Mouse (Mus musculus) gastrocnemius, postnatal 10 days (tissue): ENCODE results near the gene Fgd5. TPM values are rescaled to one million over a fixed set of nuclear protein-coding genes. Genes with fewer than 3 reads are reported as not detected.

Experiments used
- DNase-seq: peaks from one replicate; pipeline ENCODE4 v3.0.0; 2021; ENCODE audit warnings: mixed read lengths
- total RNA-seq, 2 experiments: library from RNA; stranded (reverse); gene quantifications; 2 replicates each; pipeline ENCODE4 v1.2.3; 2021

Fgd5 gene
- total RNA-seq, 2 experiments from 2014 or later, result 12.7 to 16.1 TPM

- no peak for DNase-seq
These were observed 26.1 kb downstream of the Fgd5 start for GRCm38 (mm10) chr6:92004806-92005205.

GRCm38 (mm10) chr6:92010895-92011294 is 32.2 kb downstream of the Fgd5 start:
- no peak for DNase-seq

GRCm38 (mm10) chr6:92012413-92012812 is 33.7 kb downstream of the Fgd5 start:
- DNase-seq, result no peak

DNA sequence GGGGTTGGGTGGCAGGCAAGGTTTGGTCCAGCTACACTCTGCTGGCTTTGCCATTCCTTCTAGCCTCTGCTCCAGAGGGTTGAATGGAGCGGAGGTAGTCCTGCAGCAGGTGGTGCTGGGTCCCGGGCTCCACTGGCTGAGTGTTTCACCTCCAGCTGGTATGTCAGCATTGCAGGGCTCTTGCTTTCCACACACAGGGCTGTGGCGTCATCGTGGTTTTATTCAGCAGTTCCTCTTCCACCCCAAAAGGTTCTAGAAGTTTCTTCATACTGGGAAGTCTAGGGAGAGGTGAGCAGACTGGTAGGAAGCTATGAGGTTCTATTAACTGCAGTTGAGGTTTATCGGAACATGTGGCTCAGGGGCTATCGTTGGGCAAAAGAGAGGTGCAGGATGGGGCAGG is 34.4 kb downstream of the Fgd5 start:
- no peak for DNase-seq

- no peak for DNase-seq
These were observed 34.9 kb downstream of the Fgd5 start for GRCm38 (mm10) chr6:92013620-92014019.

- DNase-seq, result no peak
These were observed 36.3 kb downstream of the Fgd5 start for GRCm38 (mm10) chr6:92014936-92015335.

GRCm38 (mm10) chr6:92015848-92016247 is 37.2 kb downstream of the Fgd5 start:
- DNase-seq, result no peak

DNA sequence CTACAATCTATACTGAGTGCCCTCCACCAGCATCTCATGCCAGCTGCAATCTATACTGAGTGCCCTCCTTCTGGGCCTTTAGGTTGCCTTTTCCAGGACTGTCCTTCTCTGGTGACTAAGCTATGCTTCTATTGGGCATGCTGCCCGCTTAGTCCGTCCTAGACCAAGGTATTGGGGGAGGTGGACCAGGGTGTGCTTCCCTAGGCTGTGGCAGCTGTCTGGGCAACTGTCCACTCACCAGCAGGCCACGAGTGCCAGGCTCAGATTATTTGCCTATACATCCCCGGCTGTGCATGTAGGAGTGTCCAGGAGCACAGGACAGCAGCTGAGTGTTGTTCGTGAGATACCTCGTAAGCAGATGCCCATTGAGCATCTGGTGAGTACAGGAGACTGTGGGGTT is 38.1 kb downstream of the Fgd5 start:
- DNase-seq, result no peak

- DNase-seq, result no peak
These were observed 39.7 kb downstream of the Fgd5 start for GRCm38 (mm10) chr6:92018421-92018820.

GRCm38 (mm10) chr6:92021061-92021460 is 42.4 kb downstream of the Fgd5 start:
- peak; percentile 51 for DNase-seq

- DNase-seq, result no peak
These were observed 42.8 kb downstream of the Fgd5 start for GRCm38 (mm10) chr6:92021506-92021905.

DNA sequence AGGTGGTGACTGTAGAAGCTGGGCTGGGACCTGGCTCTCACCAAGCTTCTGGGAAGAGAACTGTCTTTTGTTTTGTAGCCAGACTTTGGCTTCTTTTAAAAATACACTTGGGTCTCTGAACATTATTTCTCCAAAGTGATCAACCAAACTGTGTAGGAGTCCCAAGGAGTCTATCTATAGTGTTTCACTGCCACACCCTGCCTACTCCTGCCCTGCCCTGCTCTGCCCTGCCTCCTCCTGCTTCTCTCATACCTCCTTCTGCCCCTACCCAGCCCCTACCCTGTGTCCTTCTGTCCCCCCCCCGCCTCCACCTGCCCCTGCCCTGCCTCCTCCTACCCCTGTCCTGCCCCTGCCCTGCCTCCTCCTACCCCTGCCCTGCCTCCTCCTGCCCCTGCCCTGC is 46.6 kb downstream of the Fgd5 start:
- DNase-seq, result no peak

DNA sequence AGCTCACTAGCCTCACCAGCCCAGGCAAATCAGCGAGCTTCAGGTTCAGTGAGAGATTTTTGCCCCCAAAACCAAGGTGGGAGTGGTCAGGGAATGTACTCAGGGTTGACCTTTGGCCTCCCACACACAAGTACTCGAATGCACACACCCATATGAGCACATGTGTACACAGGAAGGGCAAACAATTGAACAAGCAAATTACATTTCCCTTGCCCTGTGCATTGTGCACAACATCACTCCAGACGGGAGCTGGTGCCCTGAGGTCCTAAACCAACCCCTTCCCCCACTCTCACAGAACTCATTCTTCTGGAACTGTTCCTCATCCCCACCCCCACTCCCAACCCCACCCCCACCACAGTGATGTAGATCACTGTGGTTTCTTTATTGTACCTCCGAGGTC is 48.7 kb downstream of the Fgd5 start:
- no peak for DNase-seq

GRCm38 (mm10) chr6:92030646-92031045 is 52.0 kb downstream of the Fgd5 start:
- no peak for DNase-seq

DNA sequence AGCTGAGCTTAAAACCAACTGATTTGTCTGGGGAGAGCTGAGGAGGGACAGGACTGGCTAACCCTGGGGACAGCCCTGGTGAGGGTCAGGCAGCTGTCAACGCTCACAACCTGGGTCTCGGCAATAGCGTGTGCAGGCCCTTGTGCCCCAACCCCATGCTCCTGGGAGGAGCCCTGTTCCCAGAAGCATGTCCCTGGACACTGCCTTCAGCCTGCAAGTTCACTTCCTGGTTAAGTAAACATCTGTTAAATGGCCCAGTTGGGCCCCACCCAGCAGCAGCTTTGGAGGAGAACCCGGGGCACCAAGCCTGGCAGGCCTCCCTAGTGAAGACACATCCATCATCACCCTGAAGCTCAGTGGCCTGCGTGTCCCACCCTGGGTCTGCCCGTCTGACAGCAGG is 56.0 kb downstream of the Fgd5 start:
- no peak for DNase-seq

DNA sequence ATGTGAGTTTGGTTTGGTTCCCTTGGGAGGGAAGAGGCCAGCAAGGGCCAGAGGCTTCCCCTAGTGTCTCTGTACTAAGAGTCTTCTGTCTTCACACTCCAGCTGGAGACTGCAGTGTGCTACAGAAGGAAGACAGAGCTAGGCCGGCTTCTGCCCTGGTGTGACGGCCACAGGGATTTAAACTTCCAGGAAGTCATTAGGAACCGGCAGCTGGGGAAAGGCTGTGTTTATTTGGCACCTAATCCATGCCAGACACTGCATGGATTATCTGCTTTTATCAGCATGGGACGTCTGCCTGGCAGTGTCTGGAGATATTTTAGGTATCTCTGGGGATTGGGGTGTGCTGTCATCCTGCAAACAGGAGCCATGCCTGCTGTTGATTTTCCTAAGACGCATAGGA is 57.7 kb downstream of the Fgd5 start:
- DNase-seq, result no peak

- no peak for DNase-seq
These were observed 59.5 kb downstream of the Fgd5 start for GRCm38 (mm10) chr6:92038158-92038557.

GRCm38 (mm10) chr6:92041271-92041670 is 62.6 kb downstream of the Fgd5 start:
- no peak for DNase-seq

GRCm38 (mm10) chr6:92042055-92042454 is 63.4 kb downstream of the Fgd5 start:
- no peak for DNase-seq

DNA sequence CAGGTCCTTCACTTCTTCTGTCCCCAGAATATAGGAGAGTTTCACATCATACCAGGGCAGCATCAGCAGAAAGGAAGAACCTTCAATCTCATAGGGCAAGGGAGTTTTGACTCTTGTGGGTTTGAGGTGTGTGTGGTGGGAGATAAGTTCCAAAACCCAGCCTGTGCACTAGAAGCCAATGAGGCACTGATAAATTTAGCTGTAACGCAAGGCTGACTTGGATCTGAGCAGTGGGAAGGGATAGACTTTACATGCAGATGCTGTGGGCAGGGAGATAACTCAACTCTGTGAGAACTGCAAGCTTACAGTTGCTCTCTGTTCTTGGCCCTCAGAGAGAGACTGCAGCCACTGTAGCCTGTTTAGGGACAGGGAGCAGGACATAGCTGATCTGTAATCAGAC is 64.2 kb downstream of the Fgd5 start:
- no peak for DNase-seq

DNA sequence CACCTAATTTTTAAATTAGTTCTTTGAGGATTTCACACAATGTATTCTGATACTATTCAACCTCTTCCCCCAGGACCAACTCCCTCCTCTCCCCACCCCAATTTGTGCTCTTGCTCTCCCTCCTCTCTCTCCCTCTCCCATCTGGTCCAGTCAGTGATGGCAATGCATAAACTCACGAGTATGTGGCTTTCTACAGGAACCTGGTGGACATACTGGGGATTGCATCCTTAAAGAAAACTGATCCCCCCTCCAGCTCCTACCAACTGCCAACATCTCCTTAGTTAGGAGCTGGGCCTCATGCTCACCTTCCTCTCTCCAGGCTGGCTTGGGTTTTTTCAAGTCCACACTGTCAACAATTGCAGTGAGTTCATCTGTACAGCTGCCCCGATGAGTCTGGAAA is 79.1 kb downstream of the Fgd5 start:
- no peak for DNase-seq

DNA sequence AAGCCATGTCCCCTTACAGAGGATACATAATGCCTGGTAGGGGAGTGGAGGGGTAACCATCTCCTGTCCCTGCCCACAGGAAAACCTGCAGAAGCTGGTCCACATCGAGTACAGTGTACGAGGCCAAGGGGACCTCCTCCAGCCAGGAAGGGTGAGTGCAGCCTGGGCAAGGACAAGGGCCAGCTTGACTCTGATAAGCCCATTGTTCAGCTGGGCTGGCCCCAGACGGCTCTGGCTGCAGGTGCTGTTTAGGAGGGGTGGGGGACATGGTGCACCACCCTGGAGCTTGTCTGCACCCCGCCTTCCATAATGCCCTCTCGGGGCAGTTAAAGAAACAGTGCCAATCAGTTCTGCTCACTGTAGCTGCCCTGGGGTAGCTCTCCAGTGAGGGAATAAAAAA is 83.0 kb downstream of the Fgd5 start:
- no peak for DNase-seq

- DNase-seq, result no peak
These were observed 84.8 kb downstream of the Fgd5 start for GRCm38 (mm10) chr6:92063452-92063851.

DNA sequence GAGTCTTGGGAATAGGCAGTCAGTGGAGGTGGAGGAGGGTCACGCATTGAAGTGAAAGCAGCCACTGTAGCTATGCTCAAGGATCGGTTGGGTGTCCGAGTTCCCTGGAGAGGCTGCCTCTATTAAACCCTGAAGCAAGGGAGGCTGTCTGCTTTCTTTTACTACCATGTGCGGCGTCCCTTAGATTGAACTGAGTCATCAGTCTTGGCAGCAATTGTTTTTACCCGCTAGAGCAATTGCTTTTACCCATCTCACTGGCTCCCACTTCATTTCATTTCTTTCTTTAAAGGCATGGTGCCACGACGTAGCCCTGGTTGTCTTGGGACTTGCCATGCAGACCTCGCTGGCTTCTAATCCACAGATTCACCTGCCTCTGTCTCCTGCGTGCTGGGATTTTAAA is 85.4 kb downstream of the Fgd5 start:
- no peak for DNase-seq

DNA sequence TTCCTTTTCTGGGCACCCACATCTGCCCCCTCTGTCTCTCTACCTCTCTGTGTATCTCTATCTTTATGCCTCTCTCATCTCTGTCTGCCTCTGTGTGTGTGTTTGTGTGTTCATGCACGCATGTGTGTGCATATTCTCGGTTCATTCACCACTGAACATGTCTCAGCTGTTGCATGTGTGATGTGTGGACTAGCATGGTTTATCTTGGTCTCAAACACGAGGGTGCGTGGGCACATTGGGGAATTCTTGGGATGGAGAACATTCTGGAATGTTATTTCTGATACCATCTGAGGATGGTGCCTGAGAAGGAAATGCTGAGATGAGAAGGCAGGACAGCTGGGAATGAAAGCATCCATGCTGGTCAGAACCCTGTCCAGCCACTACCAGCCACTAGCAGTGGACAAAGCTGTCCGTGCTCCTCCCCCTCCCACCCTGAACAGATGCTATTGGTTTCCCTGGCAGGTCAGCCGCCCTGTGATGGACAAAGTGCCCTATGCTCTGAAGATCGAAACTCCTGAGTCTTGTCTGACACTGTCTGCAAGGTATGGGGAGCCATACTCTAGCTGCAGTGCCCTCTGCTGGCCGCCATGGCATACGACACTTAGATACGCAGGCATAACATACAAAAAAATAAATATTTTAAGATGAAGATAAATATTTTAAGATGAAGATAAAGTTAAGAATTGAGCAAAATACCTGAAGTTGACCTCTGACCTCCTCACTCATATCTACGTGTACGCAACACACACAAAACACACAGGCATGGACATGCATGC is 87.2 kb downstream of the Fgd5 start:
- DNase-seq, result peak; percentile 75
